In genomic region chr1:120272605-120273004, GRCm38 (mm10) we compare ENCODE assay signal across 11 mouse cellular contexts. TPM values are rescaled to one million over a fixed set of nuclear protein-coding genes. Genes with fewer than 3 reads are reported as not detected.
DNase-seq lines count a peak whose midpoint lies in the region; TF ChIP-seq lines count a peak whose summit lies in the region.
"Had no signal": no experiment of that assay in that cellular context is flagged by ENCODE, and none has a peak within 500 bp of the region (broad histone marks: within the 10 kb centered on the region; RNA-seq: fewer than 3 reads in every experiment).

Steap3 (minus strand) TSS chr1:120272705.

- no peak within 1 kb of the TSS for H3K27ac ChIP-seq in thymus, adult 2 months (ENCODE audit: control insufficient read depth, insufficient read depth, low read length)
- H3K27ac ChIP-seq in gastrocnemius, adult 2 months = no peak within 1 kb of the TSS
- H3K27ac ChIP-seq: embryonic facial prominence, embryonic 13.5 days; hindbrain, embryonic 15.5 days; layer of hippocampus, adult 2 months had no signal

- no peaks in the 10 kb centered on the region for H3K4me1 ChIP-seq in thymus, adult 2 months (replicated peaks; ENCODE audit: control insufficient read depth, insufficient read depth, low read length)
- H3K4me1 ChIP-seq: embryonic facial prominence, embryonic 13.5 days; hindbrain, embryonic 15.5 days had no signal

- no peak within 1 kb of the TSS for H3K4me3 ChIP-seq in thymus, adult 2 months (ENCODE audit: control insufficient read depth, insufficient read depth, low read length)
- H3K4me3 ChIP-seq in gastrocnemius, adult 2 months = no peak within 1 kb of the TSS
- H3K4me3 ChIP-seq: embryonic facial prominence, embryonic 13.5 days; hindbrain, embryonic 15.5 days; layer of hippocampus, adult 2 months had no signal

- TF ChIP-seq POLR2A in thymus, adult 2 months (IDR thresholded peaks at IDR 0.05; ENCODE audit: control insufficient read depth, extremely low read depth, insufficient read depth, low read length, poor library complexity) = no peak

- 97% methylated on average over 5 of the region's 5 CpGs for WGBS in thymus, adult 2 months

- TF ChIP-seq CTCF in thymus, adult 2 months (IDR thresholded peaks at IDR 0.05; ENCODE audit: borderline replicate concordance, control insufficient read depth, extremely low read depth, insufficient read depth, low read length, poor library complexity) = no peak
- no peak for TF ChIP-seq CTCF in gastrocnemius, adult 2 months (IDR thresholded peaks at IDR 0.05)

- H3K36me3 ChIP-seq in thymus, adult 2 months (ENCODE audit: control insufficient read depth, insufficient read depth, low read length) = no peaks in the 10 kb centered on the region
- H3K36me3 ChIP-seq: embryonic facial prominence, embryonic 13.5 days; hindbrain, embryonic 15.5 days had no signal

- H3K27me3 ChIP-seq in thymus, adult 2 months (ENCODE audit: control insufficient read depth, insufficient read depth, low read length) = no peaks in the 10 kb centered on the region
- H3K27me3 ChIP-seq: embryonic facial prominence, embryonic 13.5 days; hindbrain, embryonic 15.5 days had no signal

- no peak for DNase-seq in thymus, adult 2 months
- no peak for DNase-seq in thymus, postnatal 25 days
- no peak for DNase-seq in gastrocnemius, adult 2 months
- no peak for DNase-seq in heart, postnatal 10 days
- no peak for DNase-seq in MN1 (ENCODE audit: low spot score)
- no peak for DNase-seq in right cerebral cortex, adult 2 months (ENCODE audit: low spot score in 2 of 2)
- DNase-seq in layer of hippocampus, adult 8-10 months (ENCODE audit: low spot score in 2 of 2) = no peak
- DNase-seq: lung, embryonic 14.5 days had no signal

- intact Hi-C loops in gastrocnemius, adult 2 months (cut with DNase I) = no loop called here
- intact Hi-C loops in heart, postnatal 10 days (cut with DNase I) = no loop called here

RNA-seq across cellular contexts. Expression of gene Steap3, which starts in this region (rescaled TPM):
- polyA plus RNA-seq in thymus, adult 2 months (2012; rRNA removed) = 19.4 and 24.2 TPM in 2 replicates
- total RNA-seq in gastrocnemius, adult 2 months (2021) = 10 to 100 TPM; 16.0 to 22.1 TPM
- 10 to 100 TPM; 26.9 to 32.1 TPM for total RNA-seq in heart, postnatal 10 days (2021)
- total RNA-seq in layer of hippocampus, adult 8-10 months (2022) = 1 to 10 TPM; 8.0 to 9.8 (median 9.1) TPM
